Mouse (Mus musculus) intestine, postnatal 0 days (tissue): ENCODE data around the gene Prph2. TPM values are rescaled to one million over a fixed set of nuclear protein-coding genes. Genes with fewer than 3 reads are reported as not detected.

ENCODE experiments used
- ATAC-seq: fragments of 200-750 bp; cut with Nextera tagmentation; 2 replicates; pipeline ENCODE4 v1.8.0; 2017; ENCODE audit warnings: mild to moderate bottlenecking, moderate TSS enrichment, moderate library complexity
- H3K27ac ChIP-seq: fragments of 300-500 bp; sonication (generic); 2 replicates; pipeline ENCODE4 v1.5.1; 2014; ENCODE audit warnings: mild to moderate bottlenecking, low read depth, low read length, moderate library complexity
- H3K27me3 ChIP-seq: fragments of 300-500 bp; sonication (generic); replicated peaks from 2 replicates; pipeline ENCODE4 v1.6.1; 2014; ENCODE audit warnings: low read length, mixed read lengths; ENCODE audit not compliant: control insufficient read depth, insufficient read depth
- H3K36me3 ChIP-seq: fragments of 300-500 bp; sonication (generic); 2 replicates; pipeline ENCODE4 v1.6.1; 2014; ENCODE audit warnings: mild to moderate bottlenecking, moderate library complexity; ENCODE audit not compliant: control insufficient read depth, insufficient read depth
- H3K4me1 ChIP-seq: fragments of 300-500 bp; sonication (generic); replicated peaks from 2 replicates; pipeline ENCODE4 v1.6.1; 2014; ENCODE audit warnings: antibody characterized with exemption, low read length, mixed read lengths; ENCODE audit not compliant: control insufficient read depth, insufficient read depth
- H3K4me2 ChIP-seq: fragments of 300-500 bp; sonication (generic); replicated peaks from 2 replicates; pipeline ENCODE4 v1.6.1; 2014; ENCODE audit warnings: low read depth, mild to moderate bottlenecking, moderate library complexity
- H3K4me3 ChIP-seq: fragments of 300-500 bp; sonication (generic); 2 replicates; pipeline ENCODE4 v1.5.1; 2014; ENCODE audit warnings: low read depth, low read length
- H3K9ac ChIP-seq: fragments of 300-500 bp; sonication (generic); 2 replicates; pipeline ENCODE4 v1.6.1; 2014; ENCODE audit warnings: mild to moderate bottlenecking, low read depth, low read length
- H3K9me3 ChIP-seq: fragments of 300-500 bp; sonication (generic); 2 replicates; pipeline ENCODE4 v1.6.1; 2016; ENCODE audit warnings: mixed run types; ENCODE audit not compliant: control insufficient read depth
- CTCF ChIP-seq: sonication (generic); IDR thresholded peaks from 2 replicates; pipeline ENCODE4 v1.5.1; 2016; ENCODE audit warnings: low read depth, mild to moderate bottlenecking, control low read depth, antibody characterized with exemption, moderate library complexity
- WGBS: fragments of 180-500 bp; shearing (Covaris S2); extraction: QIAGEN DNeasy Blood & Tissue Kit; methylation state at CpG from one replicate; pipeline ENCODE4 v1.1.7; 2014; 5-methylcytosine and 5-hydroxymethylcytosine counted together
- polyA plus RNA-seq: library from polyadenylated mRNA; unstranded; fragments of >200 nt; fragmentation: Nextera tagmentation; extraction: Ambion mirVana; gene quantifications from 2 replicates; pipeline ENCODE4 v1.2.1, GENCODE M21; 2015

Prph2 gene
- polyA plus RNA-seq, 1 experiment from 2014 or later = not detected

DNA sequence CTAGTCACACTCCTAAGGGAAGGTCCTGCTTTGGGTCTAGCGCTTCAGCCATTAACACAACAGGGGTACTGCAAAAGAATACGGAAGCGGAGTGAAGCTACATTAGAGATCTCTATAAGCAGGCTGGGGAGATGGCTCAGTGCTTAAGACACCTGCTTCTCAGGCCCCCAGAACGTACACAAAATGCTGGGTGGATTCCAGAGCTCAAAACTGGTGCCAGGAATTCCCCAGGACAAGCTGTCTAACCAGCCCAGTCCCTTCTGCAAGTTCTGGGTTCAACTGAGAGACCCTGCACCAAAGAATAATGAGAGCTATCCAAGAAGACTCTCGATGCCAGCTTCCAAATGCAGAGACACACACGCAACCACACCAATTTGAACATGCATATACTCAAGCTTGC lies 28.5 kb upstream of the Prph2 start:
- H3K27me3 ChIP-seq = no peaks in the 10 kb centered on the region
- H3K9me3 ChIP-seq = no peaks in the 10 kb centered on the region
- H3K27ac ChIP-seq = no peak overlapping the region
- no peak overlapping the region for H3K9ac ChIP-seq
- no peak overlapping the region for H3K4me3 ChIP-seq
- ATAC-seq = no peak
- H3K36me3 ChIP-seq = no peaks in the 10 kb centered on the region
- H3K4me1 ChIP-seq = peaks cover 5% of the 10 kb centered on the region; the same call in 1 of the 2 replicates
- WGBS = 84% methylated on average over 6 of the region's 6 CpGs
- H3K4me2 ChIP-seq = no peak overlapping the region
- no peak for TF ChIP-seq CTCF

DNA sequence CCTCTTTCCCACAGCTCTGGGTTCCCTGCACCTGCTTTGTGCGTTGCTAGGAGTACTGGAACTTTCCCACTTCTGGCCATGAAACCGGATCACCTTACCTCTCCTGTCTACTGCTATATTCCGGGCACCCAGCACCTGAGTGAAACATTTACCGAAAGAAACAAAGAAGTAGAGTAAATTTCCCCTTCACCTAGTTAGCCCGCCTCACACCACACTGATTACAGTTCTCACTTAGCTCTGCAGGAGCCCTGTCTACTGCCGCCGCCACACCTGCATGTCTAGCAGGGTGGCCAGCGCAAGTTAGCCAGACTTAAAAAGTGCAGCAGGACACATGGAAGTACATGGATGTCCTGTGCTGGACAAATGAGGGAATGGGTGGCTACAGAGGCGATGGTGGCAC lies 27.2 kb upstream of the Prph2 start:
- H3K4me1 ChIP-seq = peaks cover 5% of the 10 kb centered on the region; the same call in 1 of the 2 replicates
- no peaks in the 10 kb centered on the region for H3K27me3 ChIP-seq
- H3K36me3 ChIP-seq = no peaks in the 10 kb centered on the region
- ATAC-seq = 0 out of 2 replicates have a peak, but pooled peaks have one; percentile 9
- TF ChIP-seq CTCF = no peak
- no peaks in the 10 kb centered on the region for H3K9me3 ChIP-seq
- no peak overlapping the region for H3K9ac ChIP-seq
- WGBS = 66% methylated on average over 9 of the region's 9 CpGs
- no peak overlapping the region for H3K4me3 ChIP-seq
- H3K27ac ChIP-seq = no peak overlapping the region
- no peak overlapping the region for H3K4me2 ChIP-seq

DNA sequence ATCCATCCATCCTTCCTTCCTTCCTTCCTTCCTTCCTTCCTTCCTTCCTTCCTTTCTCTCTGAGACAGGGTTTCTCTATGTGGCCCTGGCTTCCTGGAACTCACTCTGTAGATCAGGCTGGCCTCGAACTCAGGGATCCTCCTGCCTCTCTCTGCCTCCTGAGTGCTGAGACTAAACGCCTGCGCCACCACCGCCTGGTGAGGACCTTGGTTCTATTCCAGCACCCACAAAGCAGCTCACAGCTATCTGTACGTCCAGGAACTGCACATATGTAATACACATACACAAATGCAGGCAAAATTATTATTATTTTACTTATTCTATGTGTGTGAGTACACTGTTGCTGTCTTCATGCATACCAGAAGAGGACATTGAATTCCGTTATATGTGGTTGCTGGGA lies 25.5 kb upstream of the Prph2 start:
- WGBS = 94% methylated on average over 6 of the region's 6 CpGs
- Histone ChIP-seq H3K27me3 (no peaks in the 10 kb centered on the region), H3K27ac (no peak overlapping the region), H3K9me3 (no peaks in the 10 kb centered on the region), H3K4me1 (peaks cover 5% of the 10 kb centered on the region; the same call in 1 of the 2 replicates), H3K4me3 (no peak overlapping the region), H3K4me2 (no peak overlapping the region), H3K36me3 (no peaks in the 10 kb centered on the region), H3K9ac (no peak overlapping the region)
- TF ChIP-seq CTCF = no peak
- ATAC-seq = no peak

DNA sequence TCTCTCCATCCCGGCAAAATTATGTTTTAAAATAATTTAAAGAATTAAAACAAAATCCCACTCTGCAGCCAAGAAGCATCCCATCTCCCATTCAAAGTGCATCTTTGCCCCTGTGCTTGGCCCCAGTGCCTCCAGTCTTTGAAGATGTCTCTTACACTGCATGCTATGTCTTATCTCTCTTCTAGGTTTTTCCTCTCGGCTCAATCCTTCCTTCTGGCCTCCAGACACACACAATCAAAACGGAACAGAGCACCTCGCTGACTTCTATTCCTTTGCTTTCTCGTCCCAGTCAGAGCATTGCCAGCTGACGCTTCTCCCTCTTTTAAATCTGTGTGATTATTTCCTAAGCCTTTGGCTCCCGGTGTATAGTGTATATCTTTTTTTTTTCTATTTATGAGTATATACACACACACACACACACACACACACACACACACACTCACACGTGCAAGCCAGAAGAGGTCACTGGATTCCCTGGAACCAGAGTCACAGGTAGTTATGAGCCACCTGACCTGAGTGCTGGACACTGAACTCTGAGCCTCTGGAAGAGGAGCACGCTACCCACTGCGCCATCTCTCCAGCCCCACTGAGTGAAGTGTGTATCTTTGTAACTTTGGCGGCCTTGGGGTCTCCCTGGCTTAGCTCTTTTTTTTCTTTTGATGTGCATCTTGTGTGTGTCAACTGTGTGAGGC lies 24.9 kb upstream of the Prph2 start:
- 59% methylated on average over 11 of the region's 11 CpGs for WGBS

DNA sequence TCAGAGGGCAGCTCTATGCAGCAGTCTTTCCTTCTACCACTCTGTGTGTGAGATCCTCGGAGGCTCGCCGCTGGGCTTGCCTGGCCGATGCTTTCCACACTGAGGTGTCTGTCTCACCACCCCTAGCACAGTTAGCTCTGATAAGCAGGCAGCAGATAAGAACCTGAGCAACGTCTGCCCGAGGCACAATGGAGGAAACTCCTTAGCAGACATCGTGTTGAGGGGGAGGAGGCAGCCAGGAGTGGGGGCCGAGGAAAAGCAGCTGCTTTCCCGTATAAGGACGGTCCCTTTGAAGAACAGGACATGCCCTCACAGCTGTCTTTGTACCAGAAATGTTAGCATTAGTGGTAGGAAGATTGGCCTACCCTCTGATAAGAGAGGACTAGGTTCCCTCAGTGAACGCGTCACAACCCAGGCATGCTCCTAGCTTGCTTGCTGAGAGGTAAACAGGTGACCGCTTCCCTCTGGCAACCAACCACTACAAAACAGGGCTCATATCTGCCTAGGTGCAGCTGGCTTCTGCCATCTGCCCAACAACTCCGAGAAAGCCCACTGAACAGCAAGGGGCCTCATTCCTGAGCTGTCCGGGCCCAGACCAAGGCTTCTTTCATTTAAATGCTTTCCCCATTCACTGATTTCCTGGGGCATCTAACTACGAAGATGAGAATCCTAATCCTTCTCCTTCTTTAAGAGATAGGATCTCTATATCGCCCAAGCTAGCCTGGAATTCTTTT lies 24.2 kb upstream of the Prph2 start:
- Histone ChIP-seq H3K36me3 (no peaks in the 10 kb centered on the region), H3K27ac (no peak overlapping the region), H3K9me3 (no peaks in the 10 kb centered on the region), H3K9ac (peak overlapping the region; percentile 22; the same call in 1 of the 2 replicates), H3K4me1 (peaks cover 5% of the 10 kb centered on the region; the same call in 1 of the 2 replicates), H3K4me3 (no peak overlapping the region), H3K27me3 (no peaks in the 10 kb centered on the region), H3K4me2 (peak overlapping the region; percentile 41)
- no peak for TF ChIP-seq CTCF
- no peak for ATAC-seq
- WGBS = 30% methylated on average over 17 of the region's 17 CpGs

More for the DNA sequence above, 24.9 kb upstream of the Prph2 start:
- H3K27me3 ChIP-seq = no peaks in the 10 kb centered on the region
- no peak for TF ChIP-seq CTCF
- peaks cover 5% of the 10 kb centered on the region; the same call in 1 of the 2 replicates for H3K4me1 ChIP-seq
- no peak overlapping the region for H3K27ac ChIP-seq
- no peak overlapping the region for H3K4me3 ChIP-seq
- H3K9me3 ChIP-seq = no peaks in the 10 kb centered on the region
- peak overlapping the region; percentile 41 for H3K4me2 ChIP-seq
- peak overlapping the region; percentile 22; the same call in 1 of the 2 replicates for H3K9ac ChIP-seq
- ATAC-seq = no peak
- H3K36me3 ChIP-seq = no peaks in the 10 kb centered on the region

DNA sequence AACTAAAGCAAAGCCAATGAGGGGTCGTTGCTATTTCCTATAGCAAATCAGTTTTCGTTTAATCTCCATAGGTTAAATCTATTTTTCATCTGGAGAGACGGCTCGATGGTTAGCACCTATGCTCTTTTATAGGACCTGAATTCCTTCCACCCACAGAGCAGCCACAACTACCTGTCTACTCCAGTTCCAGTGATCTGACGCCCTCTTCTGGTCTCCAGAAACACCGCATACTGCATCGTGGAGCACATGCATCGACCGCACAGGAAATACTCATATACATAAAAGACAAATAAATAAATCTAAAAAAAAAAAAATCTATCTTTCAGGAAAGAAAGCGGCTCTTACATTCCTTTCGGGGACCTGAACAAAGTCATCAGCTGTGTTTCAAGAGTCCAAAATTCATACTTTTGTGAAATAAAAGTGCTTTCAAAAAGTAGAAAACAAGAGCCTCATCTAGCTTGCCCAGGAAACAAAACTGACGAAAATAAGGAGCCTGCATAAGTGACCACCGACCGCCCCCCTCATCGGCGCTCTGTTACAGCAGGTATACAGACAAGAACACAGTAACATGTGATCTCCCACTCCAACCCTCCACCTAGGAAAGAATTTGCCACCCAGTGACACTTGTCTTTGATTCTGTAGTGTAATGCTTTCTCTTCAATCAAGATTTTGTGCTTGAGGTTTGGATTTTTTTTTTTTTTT lies 21.6 kb upstream of the Prph2 start:
- Histone ChIP-seq H3K27ac (0 out of 2 replicates have a peak overlapping the region, but pooled peaks have one; percentile 92), H3K36me3 (no peaks in the 10 kb centered on the region), H3K27me3 (no peaks in the 10 kb centered on the region), H3K4me1 (peaks cover 21% of the 10 kb centered on the region), H3K4me3 (peak overlapping the region; percentile 84), H3K9ac (peak overlapping the region; percentile 71; the same call in 1 of the 2 replicates), H3K9me3 (no peaks in the 10 kb centered on the region), H3K4me2 (peak overlapping the region; percentile 98)
- 43% methylated on average over 16 of the region's 16 CpGs for WGBS
- ATAC-seq = no peak
- peak; percentile 82 for TF ChIP-seq CTCF
